Mouse (Mus musculus) stomach, embryonic 16.5 days (tissue): Measurements from ENCODE around the gene Mgat4e. TPM values are rescaled to one million over a fixed set of nuclear protein-coding genes. Genes with fewer than 3 reads are reported as not detected.

ENCODE experiments used
- ATAC-seq: fragments of 200-750 bp; cut with Nextera tagmentation; 2 replicates; pipeline ENCODE4 v1.8.0; 2017; ENCODE audit warnings: moderate number of reproducible peaks, moderate TSS enrichment; ENCODE audit not compliant: insufficient read depth, low FRiP score
- H3K27ac ChIP-seq: fragments of 300-500 bp; sonication (generic); 2 replicates; pipeline ENCODE4 v1.5.1; 2014; ENCODE audit warnings: low read length
- H3K27me3 ChIP-seq: fragments of 300-500 bp; sonication (generic); 2 replicates; pipeline ENCODE4 v1.6.1; 2014; ENCODE audit warnings: low read length, control low read depth, mixed read lengths; ENCODE audit not compliant: control insufficient read depth, insufficient read depth
- H3K36me3 ChIP-seq: fragments of 300-500 bp; sonication (generic); 2 replicates; pipeline ENCODE4 v1.6.1; 2014; ENCODE audit warnings: low read length; ENCODE audit not compliant: control insufficient read depth, insufficient read depth
- H3K4me1 ChIP-seq: fragments of 300-500 bp; sonication (generic); 2 replicates; pipeline ENCODE4 v1.6.1; 2014; ENCODE audit warnings: low read length, control low read depth, mixed read lengths; ENCODE audit not compliant: control insufficient read depth, insufficient read depth
- H3K4me2 ChIP-seq: fragments of 300-500 bp; sonication (generic); 2 replicates; pipeline ENCODE4 v1.6.1; 2014; ENCODE audit warnings: low read depth, low read length, mixed read lengths
- H3K4me3 ChIP-seq: fragments of 300-500 bp; sonication (generic); replicated peaks from 2 replicates; pipeline ENCODE4 v1.5.1; 2014; ENCODE audit warnings: mild to moderate bottlenecking, low read length
- H3K9ac ChIP-seq: fragments of 300-500 bp; sonication (generic); 2 replicates; pipeline ENCODE4 v1.6.1; 2014; ENCODE audit warnings: low read length
- H3K9me3 ChIP-seq: fragments of 300-500 bp; sonication (generic); replicated peaks from 2 replicates; pipeline ENCODE4 v1.6.1; 2016; ENCODE audit warnings: low read length, control low read depth; ENCODE audit not compliant: control insufficient read depth
- WGBS: fragments of 180-500 bp; shearing (Covaris S2); extraction: QIAGEN DNeasy Blood & Tissue Kit; methylation state at CpG from one replicate; pipeline ENCODE4 v1.1.7; 2014; 5-methylcytosine and 5-hydroxymethylcytosine counted together
- polyA plus RNA-seq: library from polyadenylated mRNA; unstranded; fragments of >200 nt; fragmentation: Nextera tagmentation; extraction: Ambion mirVana; gene quantifications from 2 replicates; pipeline ENCODE4 v1.2.1, GENCODE M21; 2015

Gene Mgat4e
- polyA plus RNA-seq, 1 experiment from 2014 or later, result not detected

GRCm38 (mm10) chr1:134493496-134493895 is 56.0 kb downstream of the Mgat4e start:
- no peak overlapping the region for H3K4me2 ChIP-seq
- WGBS, result 78% methylated on average over 2 of the region's 2 CpGs
- H3K27me3 ChIP-seq, result no peaks in the 10 kb centered on the region
- no peak overlapping the region for H3K9ac ChIP-seq
- no peaks in the 10 kb centered on the region for H3K9me3 ChIP-seq
- ATAC-seq, result no peak
- no peak overlapping the region for H3K4me3 ChIP-seq
- peaks cover 12% of the 10 kb centered on the region for H3K4me1 ChIP-seq
- no peak overlapping the region for H3K27ac ChIP-seq
- 0 out of 2 replicates have a peak, but pooled peaks cover 7% of the 10 kb centered on the region for H3K36me3 ChIP-seq

DNA sequence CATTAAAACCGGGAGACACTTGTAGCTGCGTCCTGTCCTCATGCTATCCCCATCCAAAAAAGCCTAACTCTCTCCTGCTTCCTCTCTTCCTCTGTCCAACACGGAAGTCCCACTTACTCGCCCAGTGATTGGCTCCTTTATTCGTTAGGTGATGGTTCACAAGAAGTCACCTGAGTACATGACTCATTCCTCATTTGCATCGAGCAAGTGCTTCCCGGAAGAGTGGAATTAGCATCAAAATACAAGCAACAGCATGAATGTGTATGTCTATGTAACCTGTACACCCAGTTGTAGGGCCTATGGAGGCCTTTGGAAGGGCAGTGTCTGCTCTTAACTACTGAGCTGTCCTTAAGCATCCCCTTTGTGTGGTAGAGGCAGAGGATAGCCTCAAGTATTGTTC is 57.2 kb downstream of the Mgat4e start:
- no peak for ATAC-seq
- WGBS, result 75% methylated on average over 7 of the region's 7 CpGs

More for the DNA sequence above, 57.2 kb downstream of the Mgat4e start:
- 0 out of 2 replicates have a peak, but pooled peaks cover 8% of the 10 kb centered on the region for H3K36me3 ChIP-seq
- H3K4me1 ChIP-seq, result peaks cover 12% of the 10 kb centered on the region
- H3K9me3 ChIP-seq, result no peaks in the 10 kb centered on the region
- H3K9ac ChIP-seq, result no peak overlapping the region
- H3K4me3 ChIP-seq, result no peak overlapping the region
- no peak overlapping the region for H3K27ac ChIP-seq
- H3K27me3 ChIP-seq, result no peaks in the 10 kb centered on the region
- H3K4me2 ChIP-seq, result no peak overlapping the region

Other genes starting within 250 kb of the Mgat4e start
- 6.8 and 6.9 TPM in 2 replicates for gene Ppfia4, start 216.8 kb downstream of the Mgat4e start, polyA plus RNA-seq
- gene Tmem183a, start 187.7 kb downstream of the Mgat4e start, polyA plus RNA-seq, result 93.7 and 104 TPM in 2 replicates
- not detected in 2 replicates for gene 4933406M09Rik, start 163.7 kb downstream of the Mgat4e start, polyA plus RNA-seq
- 39.7 and 41.5 TPM in 2 replicates for gene Cyb5r1, start 144.1 kb downstream of the Mgat4e start, polyA plus RNA-seq
- 88.7 and 97.7 TPM in 2 replicates for gene Adipor1, start 134.3 kb downstream of the Mgat4e start, polyA plus RNA-seq
- gene Klhl12, start 94.2 kb downstream of the Mgat4e start, polyA plus RNA-seq, result 23.1 and 23.7 TPM in 2 replicates
- gene Rabif, start 55.0 kb downstream of the Mgat4e start, polyA plus RNA-seq, result 40.2 and 45.4 TPM in 2 replicates
- 48.4 and 51.7 TPM in 2 replicates for gene Kdm5b, start 10.5 kb upstream of the Mgat4e start, polyA plus RNA-seq
- gene Syt2, start 97.0 kb upstream of the Mgat4e start, polyA plus RNA-seq, result 2.2 and 2.6 TPM in 2 replicates